Mouse (Mus musculus): ENCODE data around the gene Fbxo31.
"Not testable (repeated sequence)": the region's sequence is repeated elsewhere in the genome, so short reads cannot be mapped to it uniquely, and the experiment has no call there.

Fbxo31 gene

DNA sequence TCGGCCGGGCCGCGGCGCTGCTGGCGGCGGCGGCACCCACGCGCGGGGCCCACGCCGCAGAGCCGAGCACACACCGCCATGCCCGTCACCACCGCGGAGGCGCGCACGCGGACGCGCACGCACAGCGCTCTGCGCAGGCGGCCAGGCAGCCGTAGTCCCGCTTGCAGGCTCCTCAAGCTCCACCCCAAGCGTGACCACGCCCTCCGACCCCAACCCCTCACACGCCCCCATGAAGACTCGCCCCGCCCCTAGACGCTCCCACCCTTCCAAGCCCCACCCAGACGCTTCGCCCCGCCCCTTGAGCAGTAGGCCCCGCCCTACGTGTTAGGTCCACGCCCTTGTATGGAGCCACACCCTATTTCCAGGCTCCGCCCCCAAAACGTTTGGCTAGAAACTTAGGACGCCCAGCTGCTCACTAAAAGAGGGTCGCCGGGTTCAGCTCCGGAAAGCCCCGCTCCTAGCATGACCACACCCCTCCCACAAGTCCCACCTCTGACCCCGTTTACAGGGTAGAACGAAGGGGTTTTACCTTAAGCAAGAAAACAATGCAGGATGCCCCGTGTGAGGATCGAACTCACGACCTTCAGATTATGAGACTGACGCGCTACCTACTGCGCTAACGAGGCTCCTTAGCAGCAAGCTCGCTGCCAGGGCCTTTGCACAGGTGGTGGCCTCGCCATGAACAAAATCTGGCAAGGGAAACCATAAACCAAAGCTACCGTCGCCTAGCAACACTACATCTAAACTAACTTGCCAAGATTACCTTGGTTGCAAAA lies at the start of gene Fbxo31:
TSS of gene Fbxo31 (minus strand) at position 131 of the 776 bp plus-strand sequence.
- peak; percentile 94 for DNase-seq

DNA sequence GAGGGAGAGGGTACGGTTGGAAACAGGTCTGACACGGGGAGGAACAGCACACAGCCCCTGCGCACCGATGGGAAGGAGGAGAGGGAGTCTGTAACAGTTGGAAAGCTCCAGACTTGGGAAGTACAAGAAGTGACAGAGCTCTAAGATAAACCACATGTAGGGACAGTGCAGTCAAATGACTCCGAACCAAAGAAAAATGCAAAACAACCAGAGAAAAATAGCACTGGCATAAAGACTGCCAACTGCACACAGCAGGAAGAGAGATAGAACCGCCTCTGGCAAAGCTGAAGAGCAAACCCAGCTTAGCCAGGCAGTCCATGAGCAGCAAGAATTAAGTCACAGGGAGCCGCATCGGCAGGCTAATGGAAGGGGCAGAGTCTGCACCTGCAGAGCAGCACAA lies 44.4 kb upstream of the Fbxo31 start:
- DNase-seq: no peak

DNA sequence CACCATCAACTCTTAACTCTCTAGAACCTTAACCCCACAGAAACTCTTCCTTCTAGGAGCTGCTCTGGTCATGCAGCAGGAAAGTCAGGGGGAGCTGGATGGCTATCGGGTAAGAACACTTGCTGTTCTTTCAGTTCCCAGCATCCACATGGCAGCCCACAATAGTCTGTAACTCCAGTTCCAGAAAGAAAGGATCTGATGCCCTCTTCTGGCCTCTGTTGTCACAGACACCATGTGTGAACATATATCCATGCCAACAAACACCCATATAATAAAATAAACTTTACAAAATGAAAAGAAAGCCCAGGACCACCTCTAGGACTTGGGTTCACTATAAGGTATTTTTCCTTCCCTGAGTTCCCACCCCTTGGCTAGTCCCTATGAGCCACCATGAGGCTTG lies 43.3 kb upstream of the Fbxo31 start:
- no peak for DNase-seq

DNA sequence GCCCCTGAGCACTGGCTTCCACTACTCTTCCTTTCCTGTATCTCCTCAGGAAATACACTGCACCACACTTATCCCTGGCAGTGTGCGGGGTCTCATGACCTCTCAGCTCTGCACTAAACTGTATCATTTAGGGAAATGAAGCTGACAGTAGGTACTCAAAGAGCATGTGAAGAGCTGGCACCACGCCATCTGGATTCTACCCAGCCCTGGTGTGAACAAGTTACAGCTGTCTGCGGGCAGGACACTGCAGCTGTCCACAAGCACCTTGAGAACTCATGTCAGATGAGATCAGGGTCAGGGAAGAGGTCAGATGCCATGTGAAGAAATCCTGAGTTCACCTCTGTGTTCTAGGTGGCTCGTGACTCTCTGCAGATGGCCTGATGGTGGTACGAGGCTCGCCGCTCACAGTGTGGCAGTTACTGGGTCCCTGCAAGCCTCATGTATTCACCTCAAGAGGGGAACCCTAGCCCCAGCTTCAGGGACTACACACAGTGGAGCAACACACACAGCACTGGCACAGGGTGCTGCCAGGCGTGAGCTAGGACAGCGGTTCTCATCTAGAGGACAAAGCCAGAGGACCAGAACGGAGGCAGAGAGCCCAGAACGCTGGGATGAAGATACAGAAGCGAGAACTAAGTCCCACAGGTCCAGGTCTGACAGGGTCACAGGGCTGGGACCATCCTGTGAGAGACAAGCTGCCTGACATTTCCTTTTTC lies 42.4 kb upstream of the Fbxo31 start:
- no peak for DNase-seq

DNA sequence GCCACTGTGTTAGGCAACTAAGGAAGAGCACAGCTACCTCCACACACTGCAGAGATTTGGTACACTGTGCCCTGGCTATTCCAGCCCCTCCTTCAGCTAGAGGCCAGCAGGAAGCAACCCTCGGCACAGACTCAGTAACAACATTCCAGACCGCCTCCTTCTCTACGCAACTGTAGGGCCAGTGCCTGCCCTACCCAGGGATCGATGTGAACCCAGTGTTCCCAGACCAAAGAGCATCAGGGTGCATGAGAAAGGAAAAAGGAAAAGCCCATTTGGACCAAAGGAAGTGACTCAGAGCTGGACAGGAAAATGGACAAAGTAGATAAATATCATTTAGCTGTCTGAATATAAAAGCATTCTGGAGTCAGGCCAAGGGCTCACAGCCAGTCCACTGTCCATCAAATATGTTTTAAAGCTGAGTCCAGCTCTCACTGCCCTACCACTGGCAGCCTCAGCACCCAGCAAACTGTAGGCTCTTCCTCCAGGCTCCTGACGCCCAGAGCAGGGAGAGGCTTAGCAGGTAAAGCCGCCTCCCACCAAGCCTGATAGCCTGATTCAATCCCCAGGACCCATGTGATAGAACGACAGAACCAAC lies 40.9 kb upstream of the Fbxo31 start:
- no peak for DNase-seq

DNA sequence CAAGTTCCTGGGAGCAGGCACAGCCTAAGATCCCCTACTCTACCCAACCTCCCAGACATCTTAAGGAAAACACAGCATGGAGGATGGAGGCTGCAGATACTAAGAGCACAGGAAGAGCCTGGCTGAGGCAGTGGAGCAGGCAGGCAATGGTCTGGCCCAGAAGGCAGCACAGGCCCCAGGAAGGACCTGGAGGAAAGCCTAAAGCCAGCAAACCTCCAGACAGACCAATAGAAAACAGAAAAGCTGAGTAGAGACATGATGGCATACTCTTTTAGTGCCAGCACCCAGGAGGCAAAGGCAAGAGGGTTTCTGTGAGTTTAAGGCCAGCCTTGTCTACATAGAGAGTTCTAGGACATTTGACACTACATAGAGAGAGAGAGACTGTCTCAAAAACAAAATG lies 34.8 kb upstream of the Fbxo31 start:
- no peak for DNase-seq

DNA sequence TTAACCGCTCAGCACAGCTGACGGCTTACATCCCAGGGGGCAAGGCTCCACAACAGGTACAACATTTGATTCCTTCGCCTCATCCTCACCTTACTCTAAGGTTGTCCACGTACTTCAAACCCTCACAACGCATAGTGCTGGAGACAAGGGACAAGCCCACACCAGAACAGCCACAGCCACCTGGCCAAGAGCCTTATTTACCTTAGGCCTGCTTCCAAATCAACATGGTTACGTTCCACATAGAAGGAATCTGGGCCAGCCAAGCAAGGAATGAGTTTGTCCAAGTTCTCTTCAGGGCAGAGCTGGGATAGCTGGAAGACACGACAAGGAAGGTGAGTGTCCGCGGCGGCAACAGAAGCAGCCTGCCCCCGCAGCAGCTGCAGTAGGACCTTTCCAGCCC lies 31.3 kb upstream of the Fbxo31 start:
- DNase-seq: no peak

DNA sequence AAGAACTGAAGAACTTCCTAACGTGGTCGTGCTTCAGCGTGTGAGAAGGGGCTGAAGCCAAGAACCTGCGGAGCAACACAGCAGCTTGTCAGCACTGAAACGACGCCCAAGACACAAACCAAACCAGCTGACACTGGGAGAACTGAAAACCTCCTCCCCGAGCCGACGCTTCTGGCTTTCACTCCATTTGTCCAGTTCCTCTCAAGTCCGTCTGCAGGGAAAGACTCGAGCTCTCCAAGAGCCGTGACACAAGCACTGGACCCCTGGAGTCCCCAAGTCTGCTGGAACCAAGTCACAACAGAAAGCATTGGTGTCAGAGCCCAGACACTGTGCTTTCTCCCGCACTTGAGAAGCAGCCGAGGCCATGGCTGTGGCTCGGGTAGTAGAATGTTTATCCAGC lies 30.6 kb upstream of the Fbxo31 start:
- DNase-seq: no peak

DNA sequence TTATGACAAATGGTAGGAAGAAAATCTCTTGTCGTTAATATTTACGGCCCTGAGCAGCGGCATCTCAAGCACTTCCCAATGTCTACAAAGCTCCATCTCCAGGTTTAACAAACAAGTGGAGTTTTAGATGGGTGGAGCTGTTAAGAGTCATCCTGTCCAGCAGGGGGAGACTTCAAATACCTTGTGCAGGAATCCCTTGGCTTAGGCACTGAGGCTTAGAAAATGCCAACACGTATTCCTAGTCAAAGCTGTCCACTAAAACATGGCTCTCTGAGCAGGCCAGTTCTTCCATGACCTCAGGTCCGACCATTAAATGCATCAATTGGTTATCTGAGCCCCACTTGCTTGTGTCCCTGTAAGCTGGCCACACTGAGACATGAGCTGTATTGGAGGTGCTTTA lies 29.1 kb upstream of the Fbxo31 start:
- DNase-seq: no peak

DNA sequence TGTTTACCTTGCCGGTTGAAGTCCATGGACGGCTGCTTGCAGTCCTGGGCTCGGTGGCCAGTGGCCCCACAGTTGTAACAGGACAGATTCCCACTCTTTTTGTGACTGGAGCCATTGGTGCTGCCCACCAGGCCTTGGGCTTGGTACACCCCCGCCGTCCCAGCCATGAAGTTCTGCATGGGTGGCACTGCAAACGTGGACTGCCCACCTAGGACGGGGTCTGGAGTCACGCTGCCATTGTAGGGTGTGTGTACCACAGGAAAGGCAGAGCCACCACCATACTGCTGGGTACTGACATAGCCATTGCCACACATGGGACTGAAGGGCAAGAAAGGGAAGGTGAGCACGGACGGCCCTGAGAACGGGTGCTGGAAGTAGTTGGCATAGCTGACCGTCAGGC lies 25.2 kb upstream of the Fbxo31 start:
- DNase-seq: no peak

DNA sequence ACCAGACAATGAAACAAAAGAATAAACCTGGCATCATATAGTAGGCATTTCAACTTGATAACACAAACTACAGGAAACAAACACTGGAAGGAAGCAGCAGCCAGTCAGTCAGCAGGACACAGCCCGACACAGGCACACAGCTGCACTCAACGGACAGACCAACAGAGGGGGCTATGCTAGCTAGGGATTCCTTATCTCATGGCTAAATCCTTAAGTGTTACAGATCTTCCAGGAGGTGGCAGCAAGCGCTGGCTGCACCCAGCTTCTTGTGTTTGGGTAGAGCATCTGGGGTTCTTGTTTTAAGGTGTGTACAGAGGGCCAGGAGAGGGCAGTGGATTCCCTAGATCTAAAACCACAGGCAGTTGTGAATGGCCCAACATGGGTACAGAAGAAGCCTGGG lies 24.3 kb upstream of the Fbxo31 start:
- peak; percentile 71 for DNase-seq

DNA sequence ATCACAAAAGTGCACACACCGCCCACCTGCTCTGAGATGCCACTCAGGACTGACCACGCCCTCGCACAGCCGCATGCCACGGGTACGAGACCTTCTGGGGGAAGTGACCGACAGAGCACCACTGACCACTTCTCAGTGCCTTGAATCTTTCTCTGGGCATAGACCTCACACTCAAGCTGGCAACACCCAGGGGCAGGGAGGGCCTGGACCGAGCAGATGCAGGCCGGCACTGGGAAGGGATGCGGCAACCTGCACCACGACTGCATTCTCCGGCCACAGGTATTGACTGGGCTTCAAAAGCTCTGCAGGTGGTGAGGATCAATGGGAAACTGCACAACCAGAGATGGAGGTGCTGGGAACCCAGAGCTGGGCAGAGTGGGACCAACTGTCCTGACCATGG lies 23.8 kb upstream of the Fbxo31 start:
- DNase-seq: no peak

DNA sequence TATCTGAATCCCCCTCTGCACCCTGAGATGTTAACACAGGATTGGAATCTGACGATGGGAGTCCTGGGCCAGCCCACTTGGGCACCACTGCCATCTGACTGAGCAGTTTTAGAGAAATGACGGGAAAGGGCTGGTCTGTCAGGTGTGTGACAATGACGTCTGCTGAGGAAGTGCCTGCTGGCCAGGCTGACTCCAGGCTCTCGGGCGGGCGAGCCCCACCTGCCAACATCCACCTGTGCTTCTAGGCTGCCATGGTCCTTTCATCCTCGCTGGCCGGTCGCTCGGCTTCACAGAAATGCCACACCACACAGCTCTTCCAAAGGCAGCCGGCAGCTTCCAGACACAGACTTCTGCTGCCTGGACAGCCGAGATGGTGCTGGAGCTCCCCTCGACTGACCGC lies 21.2 kb upstream of the Fbxo31 start:
- no peak for DNase-seq

DNA sequence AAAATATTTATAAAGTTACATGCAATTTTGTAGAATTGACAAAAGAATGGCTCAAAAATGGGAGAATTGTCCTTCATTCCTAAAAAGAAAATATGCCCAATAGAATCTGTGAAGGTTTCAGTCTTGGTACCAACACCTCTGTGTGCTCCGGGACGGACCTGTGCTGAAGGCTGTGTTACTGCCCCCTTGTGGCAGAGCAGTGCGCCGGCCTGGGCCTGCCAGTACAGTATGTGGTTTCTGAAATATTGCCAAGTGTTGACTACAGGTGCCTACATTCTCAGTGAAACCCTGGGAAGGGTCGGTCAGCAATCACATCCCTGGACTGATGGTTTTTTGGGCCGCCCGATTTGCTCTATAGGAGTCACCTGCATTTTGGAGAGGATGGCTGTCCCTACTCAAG lies 20.3 kb upstream of the Fbxo31 start:
- peak; percentile 86 for DNase-seq

DNA sequence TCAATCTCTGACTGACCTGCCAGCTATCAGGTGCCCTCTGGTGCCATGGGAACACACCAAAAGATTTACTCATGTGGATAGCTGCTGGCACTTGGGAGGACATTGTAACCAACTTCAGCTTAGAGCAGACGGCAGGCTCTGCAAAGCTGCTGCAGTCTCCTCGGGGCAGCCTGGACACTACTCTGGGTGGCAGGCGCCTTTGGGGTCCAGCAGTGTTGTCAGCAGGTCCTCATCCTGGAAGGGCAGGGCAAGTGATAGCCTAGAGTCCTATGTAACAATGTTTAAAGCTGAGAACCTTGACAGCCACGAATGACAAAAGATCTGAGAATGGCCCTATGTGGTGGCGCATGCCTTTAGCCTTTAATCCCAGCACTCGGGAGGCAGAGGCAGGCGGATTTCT lies 19.6 kb upstream of the Fbxo31 start:
- DNase-seq: no peak

DNA sequence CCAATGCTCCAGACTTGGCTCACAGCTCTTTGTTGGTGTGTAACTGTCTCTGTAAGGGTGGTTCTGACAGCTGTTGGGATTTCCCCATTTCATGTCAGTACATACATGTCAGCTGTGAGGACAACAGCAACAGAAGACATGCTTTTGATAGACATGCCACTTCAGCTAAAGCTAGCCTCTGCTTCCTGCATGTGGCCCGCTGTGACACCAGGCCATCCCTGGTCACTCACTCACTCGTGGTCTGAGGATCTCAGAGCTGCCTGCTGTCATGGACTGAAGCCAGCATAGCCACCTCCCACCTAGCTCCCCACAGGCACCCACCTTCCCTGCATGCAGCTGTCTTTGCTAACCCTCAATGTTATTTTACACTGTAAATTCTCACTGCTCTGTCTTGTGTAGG lies 18.9 kb upstream of the Fbxo31 start:
- DNase-seq: not testable (repeated sequence)

DNA sequence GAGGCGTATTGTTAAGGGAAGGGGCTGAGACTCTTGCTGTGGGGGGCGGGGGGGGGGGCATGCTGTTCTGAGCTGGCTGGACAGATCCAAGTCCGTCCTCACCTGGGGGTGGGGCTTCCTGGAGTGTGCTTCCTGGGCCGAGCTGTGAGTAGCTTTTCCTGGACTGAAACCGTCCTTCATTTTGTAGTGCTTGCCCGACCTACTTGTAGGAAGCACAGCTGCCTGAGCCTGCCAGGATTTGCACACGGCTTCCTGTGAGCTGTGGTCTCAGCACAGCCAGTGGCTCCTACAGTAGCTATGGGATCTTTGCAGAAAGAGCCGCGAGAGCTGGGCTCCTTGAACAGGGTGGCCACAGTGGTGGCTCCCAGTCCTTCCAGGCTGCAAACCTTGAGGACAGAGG lies 15.4 kb upstream of the Fbxo31 start:
- DNase-seq: no peak

DNA sequence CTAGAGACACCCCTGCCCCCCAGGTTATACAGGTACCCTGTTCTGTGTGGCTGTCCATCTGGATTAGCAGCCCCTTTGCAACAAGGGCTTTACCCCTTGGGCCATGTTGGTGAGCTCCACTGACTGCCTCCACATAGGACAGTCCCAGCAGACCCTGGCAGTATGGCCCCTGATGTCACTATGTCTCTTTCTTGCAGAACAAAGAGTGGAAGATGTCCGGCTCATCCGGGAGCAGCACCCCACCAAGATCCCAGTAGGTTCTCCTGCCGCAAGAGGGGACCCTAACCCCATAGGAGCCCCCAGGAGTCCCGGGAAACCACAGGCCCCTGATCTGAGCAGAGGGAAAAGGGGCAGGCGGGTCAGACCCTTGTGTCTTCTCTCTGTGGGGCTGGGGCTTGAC lies 14.7 kb upstream of the Fbxo31 start:
- DNase-seq: no peak

DNA sequence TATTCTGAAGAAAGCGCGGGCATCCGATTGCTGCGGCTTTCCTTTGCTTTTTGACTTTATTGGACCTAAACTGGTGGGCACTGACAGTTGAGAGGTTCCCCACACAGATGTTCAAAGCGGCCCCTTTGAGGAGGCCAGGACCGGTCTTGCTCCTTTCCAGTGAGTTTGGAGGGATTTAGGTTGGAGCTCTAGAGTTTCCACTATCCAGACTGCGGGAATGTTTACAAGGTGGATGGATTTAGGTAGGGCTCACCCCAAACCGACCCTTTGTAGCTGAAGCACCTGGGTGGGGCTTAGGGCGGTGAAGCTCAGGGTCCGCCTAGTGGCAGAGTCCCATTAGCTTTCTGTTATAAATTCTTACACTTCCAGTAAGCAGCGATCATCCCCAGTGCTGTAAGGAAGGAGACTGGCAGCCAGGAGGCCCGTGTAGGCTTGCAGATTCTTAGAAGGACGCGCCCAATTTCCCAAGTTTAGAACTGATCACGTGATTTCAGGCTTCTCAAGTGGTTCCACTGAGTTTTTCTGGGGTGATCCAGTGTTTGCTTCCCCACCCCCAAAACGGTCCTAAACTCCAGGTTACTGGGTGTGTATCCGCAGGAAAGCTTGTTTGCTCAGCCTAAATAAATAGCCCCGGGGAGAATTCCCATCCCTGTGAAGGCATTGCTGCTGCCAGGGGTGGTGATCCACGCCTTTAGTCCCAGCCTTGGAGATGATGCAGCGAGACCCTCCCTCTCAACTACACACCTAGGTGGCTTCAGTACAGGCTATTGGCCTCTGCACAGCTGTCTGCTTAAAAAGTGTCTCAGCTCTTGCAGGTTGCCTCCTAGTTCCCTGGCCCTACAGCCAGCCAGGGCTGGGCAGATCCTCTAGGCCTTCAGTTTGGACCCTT lies 12.8 kb upstream of the Fbxo31 start:
- no peak for DNase-seq

DNA sequence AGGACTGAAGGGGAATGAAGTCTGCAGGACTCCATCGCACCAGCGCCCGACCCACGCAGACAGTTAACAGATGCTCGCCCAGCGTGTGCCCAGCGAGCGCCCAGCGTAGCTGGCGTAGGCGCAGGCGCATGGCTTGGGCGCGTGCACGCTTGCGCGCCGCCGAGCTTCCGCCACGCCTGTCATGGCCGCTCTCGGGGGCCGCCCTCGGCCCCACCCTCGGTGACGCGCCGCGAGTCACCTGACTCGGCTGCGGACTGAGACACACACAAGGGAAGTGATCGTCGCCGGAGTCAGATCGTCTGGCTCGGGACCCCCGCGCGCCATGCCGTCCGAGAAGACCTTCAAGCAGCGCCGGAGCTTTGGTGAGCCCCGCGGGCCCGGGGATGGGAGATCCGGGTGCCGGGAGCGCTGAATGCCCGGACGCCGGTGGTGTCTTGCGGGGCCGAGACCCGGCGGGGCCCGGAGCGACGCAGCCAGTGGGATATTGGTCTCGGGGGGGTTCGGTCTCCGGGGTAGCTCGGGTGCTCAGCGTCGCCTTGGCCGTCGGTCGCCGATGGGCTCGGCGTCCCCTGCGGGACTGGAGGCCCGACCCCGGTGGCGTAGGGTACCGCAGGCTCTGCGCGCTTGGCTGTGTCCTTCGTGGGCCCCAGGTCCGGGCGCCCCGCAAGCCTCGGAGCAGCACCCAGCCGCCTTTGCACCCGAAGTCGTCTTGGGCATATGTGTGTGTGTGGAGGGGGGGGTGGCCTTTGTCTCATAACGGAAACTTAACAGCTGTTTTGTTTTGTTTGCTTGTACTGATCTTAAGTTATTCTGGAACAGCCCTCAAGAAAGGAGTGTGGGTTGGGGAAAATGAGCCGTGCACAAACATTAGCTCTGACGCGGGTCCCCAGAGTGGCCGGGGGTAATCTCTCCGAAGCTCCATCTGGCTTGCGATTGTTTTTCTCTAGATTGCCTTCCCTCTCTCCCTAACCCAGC lies 11.9 kb upstream of the Fbxo31 start, which contains the start of gene Map1lc3b:
TSS of gene Map1lc3b (plus strand) at position 159 of the 975 bp plus-strand sequence.
- peak; percentile 97 for DNase-seq

DNA sequence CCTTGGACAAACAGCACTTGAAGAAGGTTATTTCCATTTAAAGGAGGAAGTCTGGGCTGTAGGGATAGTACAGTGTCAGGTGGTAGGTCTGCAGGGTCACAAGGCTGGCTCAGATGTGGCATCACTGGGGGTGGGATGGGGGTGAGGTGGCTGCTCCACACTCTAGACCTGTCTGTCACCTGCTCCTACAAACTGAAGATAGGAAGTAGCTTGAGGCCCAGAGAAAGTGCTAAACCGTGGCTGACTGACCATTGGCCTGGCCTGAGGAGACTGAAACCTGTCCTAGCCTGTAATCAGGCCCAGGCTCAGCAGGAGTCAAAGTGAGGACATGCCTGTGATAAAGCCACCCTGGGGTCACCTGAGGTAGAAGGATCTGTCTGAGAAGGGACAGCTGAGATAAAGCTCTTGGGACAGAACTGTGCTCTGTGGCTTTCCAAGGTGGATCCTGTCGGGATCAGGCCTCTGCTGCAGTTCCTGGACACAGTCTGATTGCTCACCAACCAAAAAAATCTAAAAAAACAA lies 10.7 kb upstream of the Fbxo31 start:
- DNase-seq: no peak

DNA sequence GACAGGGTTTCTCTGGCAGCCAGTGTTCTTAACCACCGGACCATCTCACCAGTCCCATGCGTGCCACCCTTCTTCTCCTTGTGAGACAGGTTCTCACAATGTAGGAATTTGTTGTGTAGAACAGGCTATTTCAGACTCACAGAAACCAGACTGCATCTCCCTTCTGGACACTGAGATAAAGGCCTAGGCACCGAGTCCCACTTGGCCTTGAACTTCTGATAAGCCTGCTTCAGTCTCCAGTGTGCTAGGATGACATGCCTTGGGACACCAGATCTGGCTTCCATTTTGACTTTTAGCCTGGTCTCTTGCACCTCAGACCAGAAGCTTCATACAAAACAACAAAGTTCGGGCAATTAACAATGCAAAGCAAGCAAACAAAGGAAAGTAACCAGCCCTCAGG lies 10.1 kb upstream of the Fbxo31 start:
- no peak for DNase-seq

Measured in cerebellum, adult 11-12 months (tissue).